Mouse (Mus musculus) left cerebral cortex, adult 6 months (tissue): ENCODE measurements around the gene Ankrd22. TPM values are rescaled to one million over a fixed set of nuclear protein-coding genes. Genes with fewer than 3 reads are reported as not detected.

Source experiments
- long read RNA-seq, 2 experiments: library from polyadenylated mRNA; unstranded; transcript quantifications; one replicate each; pipeline ENCODE4 v2.0.0; 2019 to 2020
- polyA plus RNA-seq: library from polyadenylated mRNA; unstranded; fragments of <200 nt; fragmentation: Nextera tagmentation; gene quantifications from 2 replicates; pipeline ENCODE4 v1.2.3, GENCODE M21; 2021

Ankrd22 gene
- polyA plus RNA-seq = 0.08 TPM in 1 of 2 replicates, not detected in the other
- long read RNA-seq, experiment 1 = 0 reads
- long read RNA-seq, experiment 2 = 0 reads

GRCm38 (mm10) chr19:34165891-34166290 is at the start of gene Ankrd22:
TSS of gene Ankrd22 (minus strand) at chr19:34166053.

GRCm38 (mm10) chr19:34192008-34192963 is 26.4 kb upstream of the Ankrd22 start, which contains the start of gene Stambpl1:
TSS of gene Stambpl1 (plus strand) at chr19:34192229.

GRCm38 (mm10) chr19:34100633-34101032 is 65.2 kb downstream of the Ankrd22 start, which contains the start of gene Lipm:
TSS of gene Lipm (plus strand) at chr19:34100933.

Other genes with a start within 250 kb of the Ankrd22 start
- gene Lipf, start 204.9 kb downstream of the Ankrd22 start, polyA plus RNA-seq = not detected in 2 replicates
- gene Lipk, start 157.8 kb downstream of the Ankrd22 start, polyA plus RNA-seq = not detected in 2 replicates
- not detected in 2 replicates for gene Lipn, start 98.7 kb downstream of the Ankrd22 start, polyA plus RNA-seq
- 0.11 TPM in 1 of 2 replicates, not detected in the other for gene Lipm, start 65.1 kb downstream of the Ankrd22 start, polyA plus RNA-seq
- 11.7 TPM in 2 replicates for gene Stambpl1, start 26.2 kb upstream of the Ankrd22 start, polyA plus RNA-seq
- 6.0 and 7.0 TPM in 2 replicates for gene Acta2, start 89.5 kb upstream of the Ankrd22 start, polyA plus RNA-seq
- 2.4 and 2.5 TPM in 2 replicates for gene Fas, start 124.6 kb upstream of the Ankrd22 start, polyA plus RNA-seq